Mouse (Mus musculus): ENCODE measurements around the gene Jsrp1. TPM values are rescaled to one million over a fixed set of nuclear protein-coding genes. Genes with fewer than 3 reads are reported as not detected.

Jsrp1 gene
- total and polyA plus RNA-seq, 3 experiments = 0.39 TPM; not detected in 2

DNA sequence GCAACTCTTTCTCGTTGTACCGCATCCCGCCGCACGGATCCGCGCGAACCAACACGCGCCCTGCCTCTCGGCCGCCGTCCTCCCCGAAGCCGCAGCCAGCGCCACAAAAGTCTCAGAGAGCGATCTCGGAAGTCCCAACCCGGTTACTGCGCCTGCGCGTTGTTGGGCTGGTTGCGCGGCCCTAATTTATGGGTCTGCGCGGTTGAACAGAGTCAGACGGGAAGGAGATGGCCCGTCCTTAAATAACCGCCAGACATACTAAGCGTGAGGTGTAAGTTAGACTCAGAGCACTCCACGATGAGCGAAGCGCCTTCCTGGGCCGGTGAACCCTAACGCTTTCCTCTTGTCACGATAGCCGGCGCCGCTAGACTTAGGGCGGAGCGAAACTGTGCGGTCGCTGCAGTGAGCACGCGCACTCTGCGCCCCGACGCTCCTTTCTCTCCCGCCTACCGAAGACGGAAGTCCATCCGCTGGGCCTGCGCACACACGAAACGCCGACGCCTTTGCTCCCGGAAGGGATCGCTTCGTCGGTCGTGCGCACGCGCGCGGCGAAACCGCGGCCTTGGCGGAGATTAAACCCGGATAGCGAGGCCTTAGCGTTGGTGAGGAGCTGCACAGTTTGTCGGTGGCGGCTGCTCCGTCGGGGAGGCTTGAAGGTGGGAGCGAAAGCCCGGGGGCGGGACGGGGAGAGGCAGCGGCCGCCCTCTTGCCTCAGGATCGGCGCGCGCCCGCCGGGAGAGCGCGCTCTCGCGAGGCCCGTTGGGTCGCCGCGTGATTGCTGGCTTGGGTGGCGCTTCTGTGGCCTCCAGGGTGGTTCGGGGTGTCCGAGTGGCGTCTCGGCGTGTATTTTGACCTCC lies 14.9 kb downstream of the Jsrp1 start, which contains the start of the genes Sf3a2 and Plekhj1 (continued):
- no peak for TF ChIP-seq USF2 (IDR thresholded peaks at IDR 0.05; ENCODE audit: borderline replicate concordance in 1 of 2, insufficient read depth in 1 of 2, low read depth in 1 of 2, low read length in 2 of 2)
- TF ChIP-seq JUND (IDR thresholded peaks at IDR 0.05; ENCODE audit: low read depth, low read length) = no peak
- peak; percentile 94 to 98 for TF ChIP-seq POLR2A (IDR thresholded peaks at IDR 0.05; ENCODE audit: control insufficient read depth in 1 of 2, insufficient read depth in 1 of 2, low read depth in 1 of 2, low read length in 2 of 2, poor library complexity in 1 of 2)
- peak in 1 of 2 experiments; percentile 30; a peak in 1 of 4 replicates for TF ChIP-seq EP300 (IDR thresholded peaks at IDR 0.05; ENCODE audit: low read depth in 1 of 2, low read length in 2 of 2)
- TF ChIP-seq USF1 (IDR thresholded peaks at IDR 0.05; ENCODE audit: low read depth, low read length) = no peak

GRCm38 (mm10) chr10:80797186-80798149 lies 15.8 kb downstream of the Jsrp1 start:
- H3K4me1 ChIP-seq (ENCODE audit: control insufficient read depth in 1 of 2, insufficient read depth in 2 of 2, low read length in 2 of 2) = peaks cover 0 to 14% of the 10 kb centered on the region in 2 experiments; a peak in 2 of 4 replicates

GRCm38 (mm10) chr10:80796307-80796848 lies 16.9 kb downstream of the Jsrp1 start:
- Histone ChIP-seq H3K4me1 (ENCODE audit: control insufficient read depth in 1 of 2, insufficient read depth in 2 of 2, low read length in 2 of 2) (peaks cover 0 to 14% of the 10 kb centered on the region in 2 experiments; a peak in 2 of 4 replicates), H3K9me3 (replicated peaks; ENCODE audit: insufficient read depth, low read length) (no peaks in the 10 kb centered on the region), H3K27me3 (ENCODE audit: control insufficient read depth in 1 of 2, insufficient read depth in 2 of 2, low read length in 2 of 2) (no peaks in the 10 kb centered on the region), H3K36me3 (ENCODE audit: control insufficient read depth in 1 of 2, insufficient read depth in 2 of 2, low read length in 2 of 2) (peaks cover 2 to 13% of the 10 kb centered on the region in 2 experiments; a peak in 3 of 4 replicates), H3K4me3 (ENCODE audit: control insufficient read depth in 1 of 2, insufficient read depth in 1 of 2, low read depth in 2 of 2, low read length in 2 of 2) (peak overlapping the region; percentile 71 to 86), H3K27ac (ENCODE audit: control insufficient read depth, low read depth, low read length) (no peak overlapping the region), H3K9ac (ENCODE audit: control insufficient read depth, low read depth, low read length, poor library complexity, severe bottlenecking) (peak overlapping the region; percentile 90), H3K79me2 (ENCODE audit: control insufficient read depth, insufficient read depth, low read length, poor library complexity) (peaks cover 48% of the 10 kb centered on the region)
- TF ChIP-seq TAL1 (IDR thresholded peaks at IDR 0.05; ENCODE audit: low read length) = no peak
- TF ChIP-seq SIN3A (IDR thresholded peaks at IDR 0.05; ENCODE audit: low read length) = no peak
- TF ChIP-seq ELF1 (IDR thresholded peaks at IDR 0.05; ENCODE audit: low read depth, low read length) = no peak
- TF ChIP-seq CHD1 (IDR thresholded peaks at IDR 0.05; ENCODE audit: low read depth, low read length) = no peak
- no peak for TF ChIP-seq MYC (IDR thresholded peaks at IDR 0.05; ENCODE audit: low read depth, low read length)
- no peak for TF ChIP-seq MAFK (IDR thresholded peaks at IDR 0.05; ENCODE audit: borderline replicate concordance, low read depth, low read length)
- no peak for TF ChIP-seq MAZ (IDR thresholded peaks at IDR 0.05; ENCODE audit: low read depth, low read length)
- no peak for TF ChIP-seq ZNF384 (IDR thresholded peaks at IDR 0.05; ENCODE audit: low read depth, low read length)
- no peak for TF ChIP-seq JUND (IDR thresholded peaks at IDR 0.05; ENCODE audit: low read depth, low read length)
- TF ChIP-seq USF1 (IDR thresholded peaks at IDR 0.05; ENCODE audit: low read depth, low read length) = no peak
- TF ChIP-seq POLR2A (IDR thresholded peaks at IDR 0.05; ENCODE audit: control insufficient read depth in 1 of 2, insufficient read depth in 1 of 2, low read depth in 1 of 2, low read length in 2 of 2, poor library complexity in 1 of 2) = no peak
- DNase-seq (ENCODE audit: low read depth, low spot score) = no peak

More at GRCm38 (mm10) chr10:80797186-80798149, 15.8 kb downstream of the Jsrp1 start:
- Histone ChIP-seq H3K36me3 (ENCODE audit: control insufficient read depth in 1 of 2, insufficient read depth in 2 of 2, low read length in 2 of 2) (peaks cover 2 to 13% of the 10 kb centered on the region in 2 experiments; a peak in 3 of 4 replicates), H3K4me3 (ENCODE audit: control insufficient read depth in 1 of 2, insufficient read depth in 1 of 2, low read depth in 2 of 2, low read length in 2 of 2) (peak overlapping the region; percentile 71 to 86), H3K27ac (ENCODE audit: control insufficient read depth, low read depth, low read length) (peak overlapping the region; percentile 93), H3K27me3 (ENCODE audit: control insufficient read depth in 1 of 2, insufficient read depth in 2 of 2, low read length in 2 of 2) (no peaks in the 10 kb centered on the region), H3K79me2 (ENCODE audit: control insufficient read depth, insufficient read depth, low read length, poor library complexity) (peaks cover 51% of the 10 kb centered on the region), H3K9ac (ENCODE audit: control insufficient read depth, low read depth, low read length, poor library complexity, severe bottlenecking) (peak overlapping the region; percentile 90), H3K9me3 (replicated peaks; ENCODE audit: insufficient read depth, low read length) (no peaks in the 10 kb centered on the region)
- DNase-seq (ENCODE audit: low read depth, low spot score) = peak; percentile 63
- TF ChIP-seq MYC (IDR thresholded peaks at IDR 0.05; ENCODE audit: low read depth, low read length) = peak; percentile 79
- no peak for TF ChIP-seq GABPA (IDR thresholded peaks at IDR 0.05; ENCODE audit: low read depth, low read length)
- TF ChIP-seq ELF1 (IDR thresholded peaks at IDR 0.05; ENCODE audit: low read depth, low read length) = peak; percentile 3; the same call in 1 of the 2 replicates
- TF ChIP-seq CHD1 (IDR thresholded peaks at IDR 0.05; ENCODE audit: low read depth, low read length) = 0 out of 2 replicates have a peak, but pooled peaks have one; percentile 60
- TF ChIP-seq TBP (IDR thresholded peaks at IDR 0.05; ENCODE audit: low read depth, low read length) = peak; percentile 27; the same call in 1 of the 2 replicates
- TF ChIP-seq USF1 (IDR thresholded peaks at IDR 0.05; ENCODE audit: low read depth, low read length) = no peak
- TF ChIP-seq MXI1 (IDR thresholded peaks at IDR 0.05; ENCODE audit: low read depth, low read length) = peak; percentile 68
- no peak for TF ChIP-seq RCOR1 (IDR thresholded peaks at IDR 0.05; ENCODE audit: low read depth, low read length)
- peak; percentile 77 for TF ChIP-seq MAX (IDR thresholded peaks at IDR 0.05; ENCODE audit: low read length)
